Mouse (Mus musculus) liver, postnatal 0 days (tissue): ENCODE measurements around the gene Trim67.

Experiments used
- CTCF ChIP-seq: sonication (generic); IDR thresholded peaks from 2 replicates; pipeline ENCODE4 v1.5.1; 2016; ENCODE audit warnings: antibody characterized with exemption, low read depth
- EP300 ChIP-seq: IDR thresholded peaks from 2 replicates; pipeline ENCODE4 v1.6.1; 2016; ENCODE audit warnings: antibody characterized with exemption, low read depth, mild to moderate bottlenecking

DNA sequence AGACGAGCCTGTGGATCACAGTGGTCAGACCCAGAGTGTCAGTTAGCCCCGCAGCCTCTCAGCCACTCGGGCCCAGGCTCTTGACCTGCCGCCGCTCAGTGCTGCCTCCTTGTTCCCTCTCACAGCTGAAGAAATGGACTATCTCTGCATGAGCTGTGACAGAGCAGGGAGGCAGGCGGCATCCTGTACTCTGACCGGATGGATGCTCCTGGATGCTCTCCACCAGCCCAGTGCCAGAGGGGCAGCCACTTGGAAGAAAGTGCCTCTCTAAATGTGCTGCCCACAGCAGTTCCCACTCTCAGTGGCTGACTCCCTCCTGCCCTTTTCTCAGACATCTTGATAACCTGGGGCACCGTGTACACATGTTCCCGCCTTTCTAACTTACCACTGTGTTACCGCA, 48.9 kb downstream of the Trim67 start:
- TF ChIP-seq CTCF (no peak), EP300 (no peak)
